Mouse (Mus musculus): ENCODE results near the gene Cbarp. TPM values are rescaled to one million over a fixed set of nuclear protein-coding genes. Genes with fewer than 3 reads are reported as not detected.

Cbarp gene
- polyA plus RNA-seq, 1 experiment from 2014 or later: 4.0 TPM

- Histone ChIP-seq H3K27ac (no peak overlapping the region), H3K4me1 (peaks cover 67% of the 10 kb centered on the region), H3K4me3 (peak overlapping the region; percentile 3), H3K9me3 (no peaks in the 10 kb centered on the region), H3K27me3 (ENCODE audit: insufficient read depth, poor library complexity, severe bottlenecking) (peaks cover 10% of the 10 kb centered on the region), H3K36me3 (peaks cover 21% of the 10 kb centered on the region)
- WGBS: 26% methylated on average over 4 of the region's 4 CpGs
- no peak for DNase-seq (ENCODE audit: low spot score)
Observed at GRCm38 (mm10) chr10:80175536-80176269, 35.1 kb upstream of the Cbarp start.

GRCm38 (mm10) chr10:80174705-80175104 is 34.1 kb upstream of the Cbarp start:
- H3K27me3 ChIP-seq (ENCODE audit: insufficient read depth, poor library complexity, severe bottlenecking): 0 out of 2 replicates have a peak, but pooled peaks cover 1% of the 10 kb centered on the region
- peaks cover 31% of the 10 kb centered on the region for H3K36me3 ChIP-seq
- H3K27ac ChIP-seq: no peak overlapping the region
- WGBS: 33% methylated on average over 2 of the region's 2 CpGs
- peaks cover 63% of the 10 kb centered on the region for H3K4me1 ChIP-seq
- no peak for DNase-seq (ENCODE audit: low spot score)
- H3K4me3 ChIP-seq: no peak overlapping the region
- no peaks in the 10 kb centered on the region for H3K9me3 ChIP-seq

GRCm38 (mm10) chr10:80173955-80174640 is 33.5 kb upstream of the Cbarp start:
- H3K36me3 ChIP-seq: peaks cover 32% of the 10 kb centered on the region
- no peak overlapping the region for H3K27ac ChIP-seq
- WGBS: 85% methylated on average over 10 of the region's 10 CpGs
- H3K27me3 ChIP-seq (ENCODE audit: insufficient read depth, poor library complexity, severe bottlenecking): no peaks in the 10 kb centered on the region
- peaks cover 63% of the 10 kb centered on the region for H3K4me1 ChIP-seq
- no peaks in the 10 kb centered on the region for H3K9me3 ChIP-seq
- H3K4me3 ChIP-seq: no peak overlapping the region
- no peak for DNase-seq (ENCODE audit: low spot score)

- H3K9me3 ChIP-seq: no peaks in the 10 kb centered on the region
- peak overlapping the region; percentile 87 for H3K27ac ChIP-seq
- 7% methylated on average over 11 of the region's 11 CpGs for WGBS
- no peak for DNase-seq (ENCODE audit: low spot score)
- peaks cover 32% of the 10 kb centered on the region for H3K36me3 ChIP-seq
- H3K27me3 ChIP-seq (ENCODE audit: insufficient read depth, poor library complexity, severe bottlenecking): no peaks in the 10 kb centered on the region
- H3K4me3 ChIP-seq: peak overlapping the region; percentile 73
- H3K4me1 ChIP-seq: peaks cover 65% of the 10 kb centered on the region
Observed at GRCm38 (mm10) chr10:80173358-80173757, 32.7 kb upstream of the Cbarp start.

GRCm38 (mm10) chr10:80172527-80173292 is 32.1 kb upstream of the Cbarp start, which contains the start of gene 1600002K03Rik:
1600002K03Rik (plus strand) TSS chr10:80172944.
- 5% methylated on average over 35 of the region's 35 CpGs for WGBS
- peak within 1 kb of the TSS; percentile 73 for H3K4me3 ChIP-seq
- peak; percentile 96 for DNase-seq (ENCODE audit: low spot score)
- peaks cover 32% of the 10 kb centered on the region for H3K36me3 ChIP-seq
- H3K27ac ChIP-seq: peak within 1 kb of the TSS; percentile 87
- no peaks in the 10 kb centered on the region for H3K9me3 ChIP-seq
- H3K4me1 ChIP-seq: peaks cover 58% of the 10 kb centered on the region
- H3K27me3 ChIP-seq (ENCODE audit: insufficient read depth, poor library complexity, severe bottlenecking): no peaks in the 10 kb centered on the region

GRCm38 (mm10) chr10:80171760-80172526 is 31.3 kb upstream of the Cbarp start:
- H3K4me1 ChIP-seq: peaks cover 56% of the 10 kb centered on the region
- no peaks in the 10 kb centered on the region for H3K27me3 ChIP-seq (ENCODE audit: insufficient read depth, poor library complexity, severe bottlenecking)
- H3K27ac ChIP-seq: peak overlapping the region; percentile 87
- DNase-seq (ENCODE audit: low spot score): no peak
- 84% methylated on average over 45 of the region's 45 CpGs for WGBS
- no peaks in the 10 kb centered on the region for H3K9me3 ChIP-seq
- H3K36me3 ChIP-seq: peaks cover 32% of the 10 kb centered on the region
- H3K4me3 ChIP-seq: peak overlapping the region; percentile 73

GRCm38 (mm10) chr10:80171252-80171651 is 30.6 kb upstream of the Cbarp start:
- 90% methylated on average over 15 of the region's 15 CpGs for WGBS
- no peaks in the 10 kb centered on the region for H3K9me3 ChIP-seq
- H3K27ac ChIP-seq: no peak overlapping the region
- DNase-seq (ENCODE audit: low spot score): no peak
- peaks cover 57% of the 10 kb centered on the region for H3K4me1 ChIP-seq
- no peak overlapping the region for H3K4me3 ChIP-seq
- peaks cover 32% of the 10 kb centered on the region for H3K36me3 ChIP-seq
- H3K27me3 ChIP-seq (ENCODE audit: insufficient read depth, poor library complexity, severe bottlenecking): no peaks in the 10 kb centered on the region

- Histone ChIP-seq H3K27ac (no peak overlapping the region), H3K36me3 (peaks cover 32% of the 10 kb centered on the region), H3K9me3 (no peaks in the 10 kb centered on the region), H3K4me3 (0 out of 2 replicates have a peak overlapping the region, but pooled peaks have one; percentile 12), H3K27me3 (ENCODE audit: insufficient read depth, poor library complexity, severe bottlenecking) (no peaks in the 10 kb centered on the region), H3K4me1 (peaks cover 56% of the 10 kb centered on the region)
- 95% methylated on average over 19 of the region's 19 CpGs for WGBS
- no peak for DNase-seq (ENCODE audit: low spot score)
Observed at GRCm38 (mm10) chr10:80170601-80171021, 30.0 kb upstream of the Cbarp start.

- 95% methylated on average over 16 of the region's 16 CpGs for WGBS
- H3K27ac ChIP-seq: no peak overlapping the region
- peaks cover 59% of the 10 kb centered on the region for H3K4me1 ChIP-seq
- peaks cover 32% of the 10 kb centered on the region for H3K36me3 ChIP-seq
- H3K9me3 ChIP-seq: no peaks in the 10 kb centered on the region
- no peak for DNase-seq (ENCODE audit: low spot score)
- H3K27me3 ChIP-seq (ENCODE audit: insufficient read depth, poor library complexity, severe bottlenecking): no peaks in the 10 kb centered on the region
- 0 out of 2 replicates have a peak overlapping the region, but pooled peaks have one; percentile 12 for H3K4me3 ChIP-seq
Observed at GRCm38 (mm10) chr10:80170052-80170451, 29.4 kb upstream of the Cbarp start.

GRCm38 (mm10) chr10:80169651-80170050 is 29.0 kb upstream of the Cbarp start:
- Histone ChIP-seq H3K27ac (no peak overlapping the region), H3K36me3 (peaks cover 29% of the 10 kb centered on the region), H3K27me3 (ENCODE audit: insufficient read depth, poor library complexity, severe bottlenecking) (no peaks in the 10 kb centered on the region), H3K4me3 (no peak overlapping the region), H3K9me3 (no peaks in the 10 kb centered on the region), H3K4me1 (peaks cover 59% of the 10 kb centered on the region)
- DNase-seq (ENCODE audit: low spot score): no peak
- 89% methylated on average over 7 of the region's 7 CpGs for WGBS

GRCm38 (mm10) chr10:80169070-80169469 is 28.4 kb upstream of the Cbarp start:
- DNase-seq (ENCODE audit: low spot score): no peak
- Histone ChIP-seq H3K27me3 (ENCODE audit: insufficient read depth, poor library complexity, severe bottlenecking) (no peaks in the 10 kb centered on the region), H3K27ac (peak overlapping the region; percentile 100; the same call in 1 of the 2 replicates), H3K36me3 (peaks cover 29% of the 10 kb centered on the region), H3K4me3 (peak overlapping the region; percentile 92), H3K4me1 (peaks cover 62% of the 10 kb centered on the region), H3K9me3 (no peaks in the 10 kb centered on the region)
- 69% methylated on average over 1 of the region's 1 CpGs for WGBS

GRCm38 (mm10) chr10:80168038-80168661 is 27.5 kb upstream of the Cbarp start:
- peak overlapping the region; percentile 92 for H3K4me3 ChIP-seq
- peaks cover 70% of the 10 kb centered on the region for H3K4me1 ChIP-seq
- H3K27ac ChIP-seq: peak overlapping the region; percentile 100
- H3K27me3 ChIP-seq (ENCODE audit: insufficient read depth, poor library complexity, severe bottlenecking): no peaks in the 10 kb centered on the region
- DNase-seq (ENCODE audit: low spot score): peak; percentile 96
- peaks cover 29% of the 10 kb centered on the region for H3K36me3 ChIP-seq
- WGBS: under 1% methylated on average over 48 of the region's 48 CpGs
- H3K9me3 ChIP-seq: no peaks in the 10 kb centered on the region
